Mouse (Mus musculus): Measurements from ENCODE around the gene Ano8. TPM values are rescaled to one million over a fixed set of nuclear protein-coding genes. Genes with fewer than 3 reads are reported as not detected.

Ano8 gene
- total RNA-seq, 1 experiment, result 10.6 TPM

DNA sequence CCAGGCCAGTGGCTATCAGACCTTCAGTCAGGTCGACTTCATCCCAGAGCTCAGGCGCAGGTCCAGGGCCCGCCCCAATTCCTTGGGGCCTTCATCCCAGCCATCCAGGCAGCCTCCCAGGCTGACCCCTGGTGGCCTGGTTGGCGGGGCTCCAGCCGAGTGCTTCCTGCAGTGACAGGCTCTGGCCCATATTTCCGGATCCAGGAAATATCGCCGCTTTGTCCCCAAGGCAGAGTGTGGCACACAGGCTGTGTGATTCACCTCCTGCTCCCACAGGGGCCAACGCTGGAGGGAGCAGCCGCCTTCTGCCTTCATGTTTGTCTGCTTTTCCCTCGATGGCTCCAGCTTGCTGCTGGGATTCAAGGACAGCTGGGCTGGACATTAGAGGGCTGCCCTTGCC is 10.7 kb upstream of the Ano8 start:
- H3K27ac ChIP-seq (ENCODE audit: insufficient read depth, low read depth, low read length, poor library complexity, severe bottlenecking), result no peak overlapping the region
- TF ChIP-seq CHD2 (IDR thresholded peaks at IDR 0.05; ENCODE audit: low read depth, low read length) (no peak), MAFK (IDR thresholded peaks at IDR 0.05; ENCODE audit: insufficient read depth, low read depth, low read length) (no peak), ZNF384 (IDR thresholded peaks at IDR 0.05; ENCODE audit: low read depth, low read length) (no peak), HCFC1 (IDR thresholded peaks at IDR 0.05; ENCODE audit: borderline replicate concordance, insufficient read depth, low read length) (no peak), ZC3H11A (IDR thresholded peaks at IDR 0.05; ENCODE audit: borderline replicate concordance, low read depth, low read length) (no peak)
- DNase-seq (ENCODE audit: low read depth, low spot score), result no peak
- in situ Hi-C loops (cut with MboI; ENCODE audit: low sequenced_read_pairs in 2 of 2, unreplicated experiment in 2 of 2), result no loop called here
- no peak overlapping the region for H3K4me3 ChIP-seq (ENCODE audit: insufficient read depth in 1 of 2, low read depth in 1 of 2, low read length in 2 of 2, poor library complexity in 1 of 2, severe bottlenecking in 1 of 2)
- H3K9ac ChIP-seq (ENCODE audit: insufficient read depth, low read depth, low read length, poor library complexity, severe bottlenecking), result peak overlapping the region; percentile 6; the same call in 1 of the 2 replicates
- peaks cover 17% of the 10 kb centered on the region for H3K36me3 ChIP-seq (ENCODE audit: control insufficient read depth, insufficient read depth, low read length, poor library complexity, severe bottlenecking)
- H3K4me1 ChIP-seq (ENCODE audit: control insufficient read depth in 2 of 2, insufficient read depth in 2 of 2, low read length in 2 of 2, poor library complexity in 1 of 2), result peaks cover 2 to 35% of the 10 kb centered on the region in 2 experiments; a peak in 2 of 4 replicates
- no peaks in the 10 kb centered on the region for H3K9me3 ChIP-seq (ENCODE audit: control insufficient read depth, insufficient read depth, low read depth, low read length)

DNA sequence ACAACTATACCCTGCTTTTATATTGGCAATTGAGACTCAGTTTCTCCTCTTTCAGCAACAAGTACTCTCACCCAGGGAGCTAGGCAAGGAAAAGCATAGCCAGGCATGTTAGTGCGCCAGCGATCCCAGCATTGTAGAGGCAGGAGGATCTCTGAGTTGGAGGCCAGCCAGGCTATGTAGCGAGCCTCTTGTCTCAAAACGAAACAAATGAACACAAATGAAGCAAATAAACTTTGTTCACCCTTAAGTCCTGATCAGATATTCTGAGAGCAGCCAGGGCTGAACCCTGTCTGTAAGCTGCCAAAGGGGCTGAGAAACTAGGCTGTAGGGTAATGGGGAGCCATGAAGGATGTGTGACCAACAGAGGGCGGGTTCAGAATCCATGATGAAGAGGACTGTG is 10.0 kb upstream of the Ano8 start:
- no peak overlapping the region; the same call in 1 of the 2 replicates for H3K9ac ChIP-seq (ENCODE audit: insufficient read depth, low read depth, low read length, poor library complexity, severe bottlenecking)
- H3K4me1 ChIP-seq (ENCODE audit: control insufficient read depth in 2 of 2, insufficient read depth in 2 of 2, low read length in 2 of 2, poor library complexity in 1 of 2), result peaks cover 2 to 35% of the 10 kb centered on the region in 2 experiments; a peak in 2 of 4 replicates
- in situ Hi-C loops (cut with MboI; ENCODE audit: low sequenced_read_pairs in 2 of 2, unreplicated experiment in 2 of 2), result no loop called here
- H3K4me3 ChIP-seq (ENCODE audit: insufficient read depth in 1 of 2, low read depth in 1 of 2, low read length in 2 of 2, poor library complexity in 1 of 2, severe bottlenecking in 1 of 2), result no peak overlapping the region
- H3K36me3 ChIP-seq (ENCODE audit: control insufficient read depth, insufficient read depth, low read length, poor library complexity, severe bottlenecking), result peaks cover 24% of the 10 kb centered on the region
- TF ChIP-seq CHD2 (IDR thresholded peaks at IDR 0.05; ENCODE audit: low read depth, low read length), result no peak
- no peak for TF ChIP-seq ZC3H11A (IDR thresholded peaks at IDR 0.05; ENCODE audit: borderline replicate concordance, low read depth, low read length)
- TF ChIP-seq MAFK (IDR thresholded peaks at IDR 0.05; ENCODE audit: insufficient read depth, low read depth, low read length), result no peak
- TF ChIP-seq ZNF384 (IDR thresholded peaks at IDR 0.05; ENCODE audit: low read depth, low read length), result no peak
- TF ChIP-seq HCFC1 (IDR thresholded peaks at IDR 0.05; ENCODE audit: borderline replicate concordance, insufficient read depth, low read length), result no peak
- DNase-seq (ENCODE audit: low read depth, low spot score), result no peak
- peak overlapping the region; percentile 2; the same call in 1 of the 2 replicates for H3K27ac ChIP-seq (ENCODE audit: insufficient read depth, low read depth, low read length, poor library complexity, severe bottlenecking)
- no peaks in the 10 kb centered on the region for H3K9me3 ChIP-seq (ENCODE audit: control insufficient read depth, insufficient read depth, low read depth, low read length)

DNA sequence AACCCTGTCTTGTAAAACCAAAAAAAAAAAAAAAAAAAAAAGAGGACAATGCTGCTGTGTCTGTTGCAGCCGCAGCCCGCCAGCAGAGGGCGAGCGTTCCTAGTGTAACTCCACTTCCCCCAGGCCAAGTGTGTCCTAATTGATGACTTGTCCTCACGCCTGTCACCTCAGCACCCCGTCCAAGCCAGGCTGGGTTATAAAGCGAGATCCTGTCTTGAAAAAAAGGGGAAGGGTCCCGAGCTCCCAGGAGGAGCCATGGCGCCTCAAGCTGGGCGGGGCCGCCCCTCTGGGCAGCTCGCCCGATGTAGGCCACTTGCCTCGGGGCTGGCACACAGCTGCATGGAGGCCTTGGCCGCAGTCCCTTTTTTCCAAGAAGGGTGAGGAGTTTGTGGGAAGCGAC is 9.3 kb upstream of the Ano8 start:
- Histone ChIP-seq H3K36me3 (ENCODE audit: control insufficient read depth, insufficient read depth, low read length, poor library complexity, severe bottlenecking) (peaks cover 29% of the 10 kb centered on the region), H3K9ac (ENCODE audit: insufficient read depth, low read depth, low read length, poor library complexity, severe bottlenecking) (no peak overlapping the region), H3K9me3 (ENCODE audit: control insufficient read depth, insufficient read depth, low read depth, low read length) (no peaks in the 10 kb centered on the region), H3K27ac (ENCODE audit: insufficient read depth, low read depth, low read length, poor library complexity, severe bottlenecking) (peak overlapping the region; percentile 2; the same call in 1 of the 2 replicates), H3K4me3 (ENCODE audit: insufficient read depth in 1 of 2, low read depth in 1 of 2, low read length in 2 of 2, poor library complexity in 1 of 2, severe bottlenecking in 1 of 2) (no peak overlapping the region), H3K4me1 (ENCODE audit: control insufficient read depth in 2 of 2, insufficient read depth in 2 of 2, low read length in 2 of 2, poor library complexity in 1 of 2) (peaks cover 2 to 35% of the 10 kb centered on the region in 2 experiments; a peak in 2 of 4 replicates)
- peak; percentile 97 for TF ChIP-seq ZNF384 (IDR thresholded peaks at IDR 0.05; ENCODE audit: low read depth, low read length)
- no peak for TF ChIP-seq CHD2 (IDR thresholded peaks at IDR 0.05; ENCODE audit: low read depth, low read length)
- in situ Hi-C loops (cut with MboI; ENCODE audit: low sequenced_read_pairs in 2 of 2, unreplicated experiment in 2 of 2), result no loop called here
- no peak for DNase-seq (ENCODE audit: low read depth, low spot score)

DNA sequence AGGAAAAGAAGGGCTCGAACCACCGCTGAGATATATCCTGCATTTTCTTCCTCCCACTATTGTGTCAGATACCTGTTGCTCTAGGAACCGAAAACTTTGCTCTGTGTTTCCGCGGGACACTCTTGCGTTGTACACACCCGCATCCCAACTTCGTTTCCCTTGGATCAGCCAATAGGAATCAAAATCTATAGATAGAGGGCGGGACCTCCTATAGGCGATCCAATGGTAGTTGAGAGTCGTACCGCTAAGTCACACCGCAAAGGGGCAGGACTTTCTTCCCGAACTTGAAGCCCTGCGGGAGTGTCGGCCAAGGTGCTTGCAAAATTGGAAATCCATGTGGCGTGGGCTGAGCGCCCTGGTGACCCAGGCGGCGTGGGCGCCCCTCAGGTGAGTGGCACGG is 2.7 kb upstream of the Ano8 start:
- TF ChIP-seq ZC3H11A (IDR thresholded peaks at IDR 0.05; ENCODE audit: borderline replicate concordance, low read depth, low read length) (no peak), MAFK (IDR thresholded peaks at IDR 0.05; ENCODE audit: insufficient read depth, low read depth, low read length) (no peak), CHD2 (IDR thresholded peaks at IDR 0.05; ENCODE audit: low read depth, low read length) (peak; percentile 89), HCFC1 (IDR thresholded peaks at IDR 0.05; ENCODE audit: borderline replicate concordance, insufficient read depth, low read length) (peak; percentile 84), ZNF384 (IDR thresholded peaks at IDR 0.05; ENCODE audit: low read depth, low read length) (0 out of 2 replicates have a peak, but pooled peaks have one; percentile 30)

More for the DNA sequence above, 2.7 kb upstream of the Ano8 start:
- H3K36me3 ChIP-seq (ENCODE audit: control insufficient read depth, insufficient read depth, low read length, poor library complexity, severe bottlenecking), result peaks cover 31% of the 10 kb centered on the region
- peak overlapping the region; percentile 81 to 93 for H3K4me3 ChIP-seq (ENCODE audit: insufficient read depth in 1 of 2, low read depth in 1 of 2, low read length in 2 of 2, poor library complexity in 1 of 2, severe bottlenecking in 1 of 2)
- H3K9ac ChIP-seq (ENCODE audit: insufficient read depth, low read depth, low read length, poor library complexity, severe bottlenecking), result peak overlapping the region; percentile 82
- DNase-seq (ENCODE audit: low read depth, low spot score), result peak; percentile 96
- in situ Hi-C loops (cut with MboI; ENCODE audit: low sequenced_read_pairs in 2 of 2, unreplicated experiment in 2 of 2), result no loop called here
- no peaks in the 10 kb centered on the region for H3K9me3 ChIP-seq (ENCODE audit: control insufficient read depth, insufficient read depth, low read depth, low read length)
- H3K4me1 ChIP-seq (ENCODE audit: control insufficient read depth in 2 of 2, insufficient read depth in 2 of 2, low read length in 2 of 2, poor library complexity in 1 of 2), result peaks cover 0 to 14% of the 10 kb centered on the region in 2 experiments; a peak in 1 of 4 replicates
- H3K27ac ChIP-seq (ENCODE audit: insufficient read depth, low read depth, low read length, poor library complexity, severe bottlenecking), result 0 out of 2 replicates have a peak overlapping the region, but pooled peaks have one; percentile 75
